Mouse (Mus musculus): ENCODE results near the gene Mill1. TPM values are rescaled to one million over a fixed set of nuclear protein-coding genes. Genes with fewer than 3 reads are reported as not detected.
A peak's percentile ranks its signal among the peaks of the same experiment; 100 is the strongest.
"Not testable (repeated sequence)": the region's sequence is repeated elsewhere in the genome, so short reads cannot be mapped to it uniquely, and the experiment has no call there.

Gene Mill1
- total RNA-seq, 1 experiment: not detected

DNA sequence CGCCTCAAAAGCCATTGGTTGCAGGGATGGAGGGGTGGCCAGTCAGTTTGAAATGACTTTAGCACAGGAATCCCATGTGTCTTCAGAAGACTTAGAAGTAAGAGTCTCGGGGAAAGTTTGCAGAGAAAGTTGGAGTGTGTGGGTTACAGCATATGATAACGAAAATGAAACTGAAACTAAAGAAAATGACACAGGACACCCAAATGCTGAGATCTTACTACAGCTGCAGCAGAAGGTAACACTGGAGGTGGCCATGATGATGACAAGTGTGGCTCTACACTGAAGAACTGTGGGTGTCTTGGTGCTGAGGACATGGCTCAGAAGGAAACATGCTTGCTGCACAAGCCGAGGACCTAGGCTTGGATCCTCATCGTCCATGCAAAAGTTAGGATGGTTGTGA is 3.9 kb upstream of the Mill1 start:
- H3K4me3 ChIP-seq (ENCODE audit: insufficient read depth in 1 of 2, low read depth in 1 of 2, low read length in 2 of 2, poor library complexity in 1 of 2, severe bottlenecking in 1 of 2): no peak overlapping the region
- H3K36me3 ChIP-seq (ENCODE audit: control insufficient read depth, insufficient read depth, low read length, poor library complexity, severe bottlenecking): no peaks in the 10 kb centered on the region
- TF ChIP-seq ZNF384 (IDR thresholded peaks at IDR 0.05; ENCODE audit: low read depth, low read length) (no peak), MAFK (IDR thresholded peaks at IDR 0.05; ENCODE audit: insufficient read depth, low read depth, low read length) (no peak), ZC3H11A (IDR thresholded peaks at IDR 0.05; ENCODE audit: borderline replicate concordance, low read depth, low read length) (no peak), HCFC1 (IDR thresholded peaks at IDR 0.05; ENCODE audit: borderline replicate concordance, insufficient read depth, low read length) (no peak), CHD2 (IDR thresholded peaks at IDR 0.05; ENCODE audit: low read depth, low read length) (no peak)
- no peaks in the 10 kb centered on the region for H3K4me1 ChIP-seq (ENCODE audit: control insufficient read depth in 2 of 2, insufficient read depth in 2 of 2, low read length in 2 of 2, poor library complexity in 1 of 2)
- H3K27ac ChIP-seq (ENCODE audit: insufficient read depth, low read depth, low read length, poor library complexity, severe bottlenecking): no peak overlapping the region
- no peaks in the 10 kb centered on the region for H3K9me3 ChIP-seq (ENCODE audit: control insufficient read depth, insufficient read depth, low read depth, low read length)
- no peak overlapping the region for H3K9ac ChIP-seq (ENCODE audit: insufficient read depth, low read depth, low read length, poor library complexity, severe bottlenecking)
- DNase-seq (ENCODE audit: low read depth, low spot score): no peak
- in situ Hi-C loops (cut with MboI; ENCODE audit: low sequenced_read_pairs in 2 of 2, unreplicated experiment in 2 of 2): loop anchor here in 1 of 2 experiments (25.0 kb wide), 1 partner anchor 621 kb away; the partner anchor contains the start of gene Pglyrp1

DNA sequence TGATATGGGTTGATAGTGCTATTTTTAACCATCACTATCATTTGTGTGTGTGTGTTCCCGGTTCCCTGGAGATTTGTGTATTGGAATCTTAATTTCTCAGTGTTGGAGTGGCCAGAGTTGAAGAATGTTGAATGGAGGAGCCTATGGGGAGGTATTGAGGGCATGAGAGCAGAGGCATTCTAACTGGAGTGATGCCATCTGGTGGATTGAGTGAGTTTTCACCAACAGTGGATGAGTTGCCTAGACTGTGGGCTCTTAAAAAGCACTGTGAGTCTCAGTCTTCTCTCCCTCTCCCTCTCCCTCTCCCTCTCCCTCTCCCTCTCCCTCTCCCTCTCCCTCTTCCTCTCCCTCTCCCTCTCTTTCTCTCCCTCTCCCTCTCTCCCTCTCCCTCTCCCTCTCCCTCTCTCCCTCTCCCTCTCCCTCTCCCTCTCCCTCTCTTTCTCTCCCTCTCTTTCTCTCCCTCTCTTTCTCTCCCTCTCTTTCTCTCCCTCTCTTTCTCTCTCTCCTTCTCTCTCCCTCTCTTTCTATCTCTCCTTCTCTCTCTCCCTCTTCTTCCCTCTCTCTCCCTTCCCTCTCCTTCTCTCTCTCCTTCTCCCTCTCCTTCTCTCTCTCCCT is 1.1 kb upstream of the Mill1 start:
- not testable (repeated sequence) for H3K36me3 ChIP-seq (ENCODE audit: control insufficient read depth, insufficient read depth, low read length, poor library complexity, severe bottlenecking); H3K9me3 ChIP-seq (ENCODE audit: control insufficient read depth, insufficient read depth, low read depth, low read length); H3K4me3 ChIP-seq (ENCODE audit: insufficient read depth in 1 of 2, low read depth in 1 of 2, low read length in 2 of 2, poor library complexity in 1 of 2, severe bottlenecking in 1 of 2); H3K4me1 ChIP-seq (ENCODE audit: control insufficient read depth in 2 of 2, insufficient read depth in 2 of 2, low read length in 2 of 2, poor library complexity in 1 of 2); H3K27ac ChIP-seq (ENCODE audit: insufficient read depth, low read depth, low read length, poor library complexity, severe bottlenecking); DNase-seq (ENCODE audit: low read depth, low spot score); H3K9ac ChIP-seq (ENCODE audit: insufficient read depth, low read depth, low read length, poor library complexity, severe bottlenecking)
- in situ Hi-C loops (cut with MboI; ENCODE audit: low sequenced_read_pairs in 2 of 2, unreplicated experiment in 2 of 2): loop anchor here in 1 of 2 experiments (25.0 kb wide), 1 partner anchor 618 kb away; the partner anchor contains the start of gene Pglyrp1

DNA sequence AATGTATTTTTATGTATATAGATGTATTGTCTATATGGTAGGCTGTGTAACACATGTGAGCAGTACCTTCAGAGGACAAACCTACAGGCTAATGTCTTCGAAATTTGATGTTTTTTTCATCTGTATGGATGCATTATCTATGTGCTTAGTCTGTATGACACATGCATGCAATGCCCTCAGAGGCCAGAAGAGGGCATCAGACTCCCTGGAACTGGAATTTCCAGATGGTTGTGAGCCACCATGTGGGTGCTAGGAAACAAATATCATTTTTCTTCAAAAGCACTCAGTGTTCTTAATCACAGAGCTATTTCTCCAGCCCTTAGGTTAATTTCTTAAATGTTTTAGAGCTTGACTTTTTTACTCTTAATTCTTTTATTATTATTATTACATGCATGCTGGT is 15.1 kb downstream of the Mill1 start:
- no peaks in the 10 kb centered on the region for H3K36me3 ChIP-seq (ENCODE audit: control insufficient read depth, insufficient read depth, low read length, poor library complexity, severe bottlenecking)
- no peak overlapping the region for H3K4me3 ChIP-seq (ENCODE audit: insufficient read depth in 1 of 2, low read depth in 1 of 2, low read length in 2 of 2, poor library complexity in 1 of 2, severe bottlenecking in 1 of 2)
- no peak overlapping the region for H3K27ac ChIP-seq (ENCODE audit: insufficient read depth, low read depth, low read length, poor library complexity, severe bottlenecking)
- no peak for DNase-seq (ENCODE audit: low read depth, low spot score)
- H3K9me3 ChIP-seq (ENCODE audit: control insufficient read depth, insufficient read depth, low read depth, low read length): no peaks in the 10 kb centered on the region
- in situ Hi-C loops (cut with MboI; ENCODE audit: low sequenced_read_pairs in 2 of 2, unreplicated experiment in 2 of 2): no loop called here
- TF ChIP-seq ZNF384 (IDR thresholded peaks at IDR 0.05; ENCODE audit: low read depth, low read length) (no peak), MAFK (IDR thresholded peaks at IDR 0.05; ENCODE audit: insufficient read depth, low read depth, low read length) (no peak), CHD2 (IDR thresholded peaks at IDR 0.05; ENCODE audit: low read depth, low read length) (no peak), ZC3H11A (IDR thresholded peaks at IDR 0.05; ENCODE audit: borderline replicate concordance, low read depth, low read length) (no peak), HCFC1 (IDR thresholded peaks at IDR 0.05; ENCODE audit: borderline replicate concordance, insufficient read depth, low read length) (no peak)
- no peak overlapping the region for H3K9ac ChIP-seq (ENCODE audit: insufficient read depth, low read depth, low read length, poor library complexity, severe bottlenecking)
- H3K4me1 ChIP-seq (ENCODE audit: control insufficient read depth in 2 of 2, insufficient read depth in 2 of 2, low read length in 2 of 2, poor library complexity in 1 of 2): no peaks in the 10 kb centered on the region

DNA sequence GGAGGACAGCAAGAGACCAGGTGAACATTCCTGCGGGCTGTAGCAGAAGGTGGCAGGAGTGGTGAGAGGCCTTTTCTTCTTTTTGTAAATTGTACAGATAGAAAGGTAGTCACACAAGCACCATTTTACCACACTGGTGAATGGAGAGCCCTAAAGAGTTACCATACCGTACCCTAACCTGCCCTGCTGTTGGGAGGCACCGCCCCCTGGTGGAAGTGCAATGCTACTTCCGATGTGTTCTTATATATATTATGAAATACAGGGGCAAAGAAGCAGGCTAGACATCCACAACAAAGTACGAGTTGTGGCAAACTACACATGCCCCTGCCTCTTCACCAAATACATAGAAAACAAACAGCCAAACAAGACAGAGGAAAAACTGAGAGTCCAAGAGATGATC is 19.9 kb downstream of the Mill1 start:
- H3K27ac ChIP-seq (ENCODE audit: insufficient read depth, low read depth, low read length, poor library complexity, severe bottlenecking): no peak overlapping the region
- peak; percentile 27 for DNase-seq (ENCODE audit: low read depth, low spot score)
- H3K9ac ChIP-seq (ENCODE audit: insufficient read depth, low read depth, low read length, poor library complexity, severe bottlenecking): no peak overlapping the region
- TF ChIP-seq CHD2 (IDR thresholded peaks at IDR 0.05; ENCODE audit: low read depth, low read length) (no peak), ZC3H11A (IDR thresholded peaks at IDR 0.05; ENCODE audit: borderline replicate concordance, low read depth, low read length) (peak; percentile 31; the same call in 1 of the 2 replicates)
- no peaks in the 10 kb centered on the region for H3K4me1 ChIP-seq (ENCODE audit: control insufficient read depth in 2 of 2, insufficient read depth in 2 of 2, low read length in 2 of 2, poor library complexity in 1 of 2)
- no peaks in the 10 kb centered on the region for H3K36me3 ChIP-seq (ENCODE audit: control insufficient read depth, insufficient read depth, low read length, poor library complexity, severe bottlenecking)
- H3K4me3 ChIP-seq (ENCODE audit: insufficient read depth in 1 of 2, low read depth in 1 of 2, low read length in 2 of 2, poor library complexity in 1 of 2, severe bottlenecking in 1 of 2): no peak overlapping the region
- in situ Hi-C loops (cut with MboI; ENCODE audit: low sequenced_read_pairs in 2 of 2, unreplicated experiment in 2 of 2): no loop called here
- H3K9me3 ChIP-seq (ENCODE audit: control insufficient read depth, insufficient read depth, low read depth, low read length): no peaks in the 10 kb centered on the region

Other genes starting within 250 kb of the Mill1 start
- not detected in 2 replicates for gene Ceacam13, start 235.5 kb upstream of the Mill1 start, total RNA-seq (2012; rRNA removed)
- gene Ceacam12, start 179.4 kb upstream of the Mill1 start, total RNA-seq (2012; rRNA removed): not detected in 2 replicates
- not detected in 2 replicates for gene Igfl3, start 68.9 kb upstream of the Mill1 start, total RNA-seq (2012; rRNA removed)
- not detected in 2 replicates for gene Psg18, start 109.7 kb downstream of the Mill1 start, total RNA-seq (2012; rRNA removed)
- gene Psg28, start 186.7 kb downstream of the Mill1 start, total RNA-seq (2012; rRNA removed): not detected in 2 replicates
- gene Psg26, start 238.8 kb downstream of the Mill1 start, total RNA-seq (2012; rRNA removed): not detected in 2 replicates